Mouse (Mus musculus): ENCODE measurements at regions not wholly inside any gene's neighbourhood (a gene's known extent, or its start where the extent isn't known, plus 50 kb on each side); places are given as distances from the start of the nearest gene placed in this dataset.

- TF ChIP-seq CTCF (IDR thresholded peaks at IDR 0.05): no peak
- no peak for TF ChIP-seq EP300 (IDR thresholded peaks at IDR 0.05)
Measured at GRCm38 (mm10) chr14:36715684-36716083, 252.9 kb downstream of the Ccser2 start.

All from lung, postnatal 0 days (tissue).